Mouse (Mus musculus): Measurements from ENCODE around the gene Olfr1128.
"Not testable (repeated sequence)": the region's sequence is repeated elsewhere in the genome, so short reads cannot be mapped to it uniquely, and the experiment has no call there.

- TF ChIP-seq CTCF (IDR thresholded peaks at IDR 0.05; ENCODE audit: control insufficient read depth, insufficient read depth, insufficient read length); USF1 (IDR thresholded peaks at IDR 0.05; ENCODE audit: low read depth); MAX (IDR thresholded peaks at IDR 0.05): not testable (repeated sequence)
Measured at GRCm38 (mm10) chr2:87496993-87497392, 48.3 kb downstream of the Olfr1128 start, which contains the start of gene Pramel7.

Data from C2C12 (cell line).